Mouse (Mus musculus): ENCODE results near the gene Nmrk1. TPM values are rescaled to one million over a fixed set of nuclear protein-coding genes. Genes with fewer than 3 reads are reported as not detected.

Nmrk1 gene
- total RNA-seq, 2 experiments from 2014 or later, result 2.6 to 3.0 TPM

DNA sequence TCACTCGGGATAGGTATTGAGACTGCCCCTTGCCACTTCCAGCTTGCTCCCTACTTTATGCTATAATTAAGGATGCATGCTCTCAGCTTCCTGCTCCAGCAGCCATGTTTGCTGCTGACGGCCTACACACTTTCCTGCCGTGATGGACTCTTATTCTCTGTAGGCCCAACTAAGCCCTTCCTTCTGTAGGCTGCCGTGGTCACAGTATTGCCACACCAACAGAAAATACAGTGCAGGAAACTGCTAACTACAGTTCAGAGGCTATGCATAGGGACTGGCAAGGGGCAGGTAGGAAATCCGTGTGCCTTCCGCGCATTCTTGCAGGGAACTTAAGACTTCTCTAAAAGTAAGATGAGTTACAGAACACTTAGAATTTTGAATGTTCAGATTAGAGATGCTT is 17.4 kb upstream of the Nmrk1 start:
- intact Hi-C loops (cut with DNase I), result no loop called here
- no peak for DNase-seq

DNA sequence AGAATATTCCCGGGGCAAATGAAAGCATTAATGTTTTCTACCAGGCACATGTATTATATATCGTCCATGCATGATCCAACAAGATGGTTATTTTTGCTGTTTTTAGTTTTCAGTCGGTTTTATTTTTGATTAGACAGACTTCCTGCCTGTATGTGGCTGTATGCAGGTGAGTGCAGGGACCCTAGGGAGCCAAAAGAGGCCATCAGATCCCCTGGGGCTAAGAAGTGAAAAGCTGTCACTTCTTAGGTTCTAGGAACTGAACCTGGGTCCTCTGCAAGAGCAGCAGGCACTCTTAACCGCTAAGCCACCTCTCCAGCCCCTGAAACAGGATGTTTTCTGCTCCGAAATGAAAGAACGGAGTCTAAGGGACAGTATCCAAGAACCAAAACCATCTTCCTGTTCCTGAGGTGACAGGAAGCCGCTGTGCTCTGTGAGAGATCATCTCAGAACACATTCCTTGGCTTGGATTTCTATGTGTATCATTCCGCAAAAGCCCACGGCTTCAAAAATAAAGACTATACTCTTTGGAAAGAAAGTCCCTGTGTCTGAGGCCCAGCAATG is 16.0 kb upstream of the Nmrk1 start:
- peak in 1 of 2 experiments; percentile 25 for DNase-seq
- intact Hi-C loops (cut with DNase I), result loop anchor here (2.0 kb wide), 1 partner anchor 15 kb away; the partner anchor contains the start of genes Nmrk1 and Ostf1

DNA sequence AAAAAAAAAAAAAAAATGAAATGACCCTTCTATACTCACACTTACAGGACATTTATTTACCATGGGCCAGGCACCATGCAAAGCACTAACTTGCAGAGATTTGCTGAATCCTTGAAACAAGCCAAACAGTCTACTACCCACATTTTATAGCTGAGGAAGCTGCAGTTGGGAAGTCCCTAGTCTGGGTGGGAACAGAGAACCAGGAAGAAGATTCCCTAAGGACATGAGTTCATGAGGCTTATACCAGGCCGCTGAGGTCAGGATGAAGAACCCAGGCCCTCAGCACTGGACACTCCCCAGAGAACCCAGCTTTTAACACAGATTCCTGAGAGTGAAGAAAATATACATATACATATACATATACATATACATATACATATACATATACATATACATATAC is 14.2 kb upstream of the Nmrk1 start:
- intact Hi-C loops (cut with DNase I), result loop anchor here (2.0 kb wide), 1 partner anchor 13 kb away; the partner anchor contains the start of genes Nmrk1 and Ostf1
- no peak for DNase-seq

DNA sequence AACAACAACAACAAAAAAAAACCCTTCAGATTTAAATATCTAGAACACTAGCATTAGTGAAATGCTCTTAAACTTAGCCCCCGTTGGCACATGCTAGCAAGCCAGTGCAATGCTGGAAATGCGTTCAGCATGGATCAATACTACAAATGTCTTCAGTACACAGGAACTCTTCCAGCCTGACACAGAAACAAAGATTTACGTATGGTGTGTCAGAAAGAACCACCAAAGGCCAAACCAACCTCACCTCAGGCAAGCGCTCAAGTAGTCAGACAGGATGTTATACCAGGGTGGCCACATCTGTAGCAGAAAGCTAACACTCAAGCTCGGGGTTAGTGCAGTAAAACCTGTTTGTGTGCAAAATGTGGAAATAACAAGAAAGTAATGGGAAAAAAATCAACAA is 12.7 kb upstream of the Nmrk1 start:
- intact Hi-C loops (cut with DNase I), result no loop called here
- DNase-seq, result no peak

DNA sequence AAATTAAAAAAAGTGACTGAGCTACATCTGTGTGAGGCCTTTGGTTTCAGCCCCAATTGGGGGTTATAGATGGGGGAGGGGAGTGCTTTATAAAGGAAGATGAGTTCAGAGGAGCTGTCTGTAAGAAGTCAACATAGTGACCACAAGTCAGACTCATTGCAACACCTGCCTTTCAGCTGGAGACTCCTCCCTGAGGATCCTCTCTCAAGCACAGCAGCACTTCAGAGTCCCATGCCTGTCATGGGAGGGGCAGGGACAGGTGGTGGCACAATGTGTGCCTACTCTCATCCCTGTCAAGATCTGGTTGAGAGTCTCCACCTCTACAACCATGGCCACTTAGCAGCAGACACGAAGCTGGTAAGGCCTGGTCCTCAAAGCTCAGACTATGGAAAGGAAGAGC is 12.1 kb upstream of the Nmrk1 start:
- no peak for DNase-seq
- intact Hi-C loops (cut with DNase I), result no loop called here

DNA sequence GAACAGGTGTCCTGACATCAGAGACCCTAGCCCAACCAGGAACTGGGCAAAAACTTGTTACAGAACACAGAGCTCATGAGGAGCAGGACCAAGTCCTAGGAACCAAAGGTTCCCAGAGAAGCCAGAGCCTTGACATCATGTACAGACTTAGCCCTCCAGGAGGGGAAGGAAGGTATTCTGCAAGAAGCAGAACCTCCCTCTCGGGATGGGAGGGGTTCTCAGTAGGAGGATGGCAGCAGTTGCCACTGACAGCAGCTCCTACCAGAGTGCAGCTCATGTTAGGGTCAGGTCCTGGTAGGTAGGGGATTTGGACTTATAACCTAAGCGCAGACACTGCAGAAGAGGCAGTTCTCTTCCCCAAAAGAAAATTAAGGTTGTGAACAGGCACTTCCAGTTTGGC is 7.9 kb upstream of the Nmrk1 start:
- intact Hi-C loops (cut with DNase I), result no loop called here
- DNase-seq, result no peak

DNA sequence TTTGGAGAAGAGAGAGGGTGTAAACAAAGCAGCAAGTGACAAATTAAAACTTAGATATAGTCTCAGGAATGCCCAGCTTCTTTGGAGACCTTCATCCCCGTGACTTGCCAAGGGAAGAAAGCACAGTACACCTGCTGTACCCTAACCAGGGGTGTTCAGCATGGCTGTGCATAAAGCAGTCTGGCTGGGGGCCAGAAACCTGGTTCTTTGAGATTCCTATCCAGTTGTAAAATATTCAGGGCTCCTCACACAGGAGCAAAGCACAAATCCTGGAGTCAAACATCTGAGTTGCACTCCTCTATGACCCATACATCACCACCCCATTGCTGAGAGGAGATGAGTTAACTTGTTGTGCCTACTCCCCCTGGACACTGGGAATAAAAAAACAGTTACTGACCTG is 2.2 kb upstream of the Nmrk1 start:
- intact Hi-C loops (cut with DNase I), result no loop called here
- DNase-seq, result no peak

DNA sequence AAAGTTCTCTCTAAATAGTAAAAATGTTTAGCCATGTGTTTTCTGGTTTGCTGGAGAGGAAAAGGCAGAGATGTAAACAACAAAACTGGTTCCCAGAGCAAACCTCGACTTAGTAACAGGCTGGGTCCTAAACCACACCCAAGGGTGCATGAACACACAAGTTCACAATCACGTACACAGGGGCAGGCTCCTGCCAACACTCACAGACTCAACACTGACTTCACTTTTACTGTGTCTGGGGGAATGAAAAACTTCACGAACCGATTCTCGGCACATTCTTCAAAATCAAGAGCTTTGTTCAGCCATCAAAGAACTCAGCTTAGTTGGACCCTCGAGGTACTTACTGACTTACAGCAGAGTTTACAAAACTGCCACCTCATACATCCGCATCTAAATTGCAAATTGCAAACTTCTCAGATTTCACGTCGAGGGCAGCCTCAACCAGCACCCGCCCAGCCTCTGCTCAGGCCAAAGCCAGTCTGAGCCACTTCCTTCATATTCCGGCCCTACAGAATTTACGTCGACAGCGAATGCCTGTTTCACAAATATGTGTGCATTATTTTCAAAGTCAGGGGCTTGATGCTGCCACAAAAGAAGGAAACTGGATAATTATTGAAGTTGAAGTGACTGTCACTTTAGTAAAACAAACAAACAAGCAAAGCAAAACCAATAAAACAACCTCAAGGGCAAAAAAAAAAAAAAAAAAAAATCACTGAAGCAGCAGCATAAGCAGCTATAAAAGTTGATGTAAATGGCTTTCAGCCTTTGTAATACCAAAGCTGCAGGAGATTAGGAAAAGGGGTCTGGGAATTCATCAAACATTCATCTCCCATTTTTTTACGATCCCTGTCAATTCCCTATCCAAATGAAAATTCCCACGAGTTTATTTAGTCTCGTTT is 1.3 kb upstream of the Nmrk1 start:
- intact Hi-C loops (cut with DNase I), result loop anchor here (2.0 to 10.0 kb wide), 2 partner anchors 14 to 204 kb away; no protein-coding TSS in a partner anchor
- DNase-seq, result peak; percentile 26 to 33

DNA sequence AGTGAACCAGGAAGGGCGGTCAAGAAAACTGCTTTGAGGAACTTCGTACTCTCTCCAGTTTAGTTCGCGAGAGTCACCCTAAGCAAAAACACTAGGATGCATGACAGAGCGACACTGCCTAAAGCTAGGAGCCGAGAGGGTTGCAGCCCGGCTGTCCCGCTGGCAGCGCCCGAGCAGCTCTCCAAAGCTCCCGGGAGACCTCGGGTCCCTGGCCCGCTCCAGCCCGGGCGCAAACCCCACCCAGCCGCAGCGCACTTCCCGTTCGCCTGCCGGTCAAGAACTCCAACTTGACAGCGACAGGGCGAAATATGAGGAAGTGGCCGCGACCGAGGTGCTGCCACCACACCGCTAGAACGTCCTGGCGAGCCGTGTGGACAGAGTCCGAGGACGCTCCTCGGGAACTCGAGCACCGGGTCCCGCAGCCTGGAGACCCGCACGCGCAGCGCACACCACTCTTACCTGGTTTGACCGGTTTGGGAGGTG is 548 bp upstream of the Nmrk1 start:
- intact Hi-C loops (cut with DNase I), result loop anchor here (2.0 to 10.0 kb wide), 2 partner anchors 14 to 204 kb away; no protein-coding TSS in a partner anchor
- peak; percentile 78 to 85 for DNase-seq

DNA sequence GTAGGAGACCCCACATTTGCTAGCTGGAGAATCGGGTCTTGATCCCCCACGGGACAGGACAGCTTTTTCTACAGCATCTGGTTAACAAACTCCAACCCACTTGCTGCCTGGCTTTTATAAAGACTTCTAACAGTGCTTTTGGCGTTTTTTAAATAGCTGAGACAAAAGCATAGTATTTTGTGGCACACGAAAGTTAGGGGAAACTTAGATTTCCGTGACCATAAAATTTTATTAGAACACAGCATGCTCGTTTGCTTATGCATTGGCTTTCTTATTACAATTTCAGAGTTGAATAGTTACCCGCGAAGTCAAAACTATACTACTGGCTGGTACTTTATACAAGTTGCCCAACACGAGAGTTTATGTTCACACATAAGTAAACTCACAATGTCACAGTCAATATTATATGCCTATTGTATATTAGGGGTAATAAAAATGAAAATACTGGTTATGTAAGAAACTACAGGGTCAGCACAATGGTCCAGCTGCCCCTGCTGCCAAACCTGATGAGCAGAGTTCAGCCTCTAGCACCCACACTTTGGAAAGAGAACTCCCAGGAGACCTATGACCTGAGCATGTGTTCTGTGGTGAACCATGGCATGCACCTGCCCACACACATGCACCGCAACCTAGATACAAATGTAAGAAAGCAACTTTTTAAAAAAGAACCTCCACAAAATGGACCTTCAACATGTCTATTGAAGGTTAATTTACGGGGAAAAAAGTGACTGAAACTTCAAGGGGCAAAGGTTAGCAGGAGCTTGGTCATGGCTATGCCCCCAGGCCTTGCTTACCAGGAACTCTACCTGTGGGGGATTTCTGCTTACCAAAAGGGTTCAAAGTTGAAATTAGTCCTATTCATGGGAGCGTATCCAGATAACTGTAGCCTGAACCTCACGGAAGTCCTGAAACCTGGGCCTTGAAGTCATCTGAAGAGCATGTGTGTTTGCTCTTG is 758 bp downstream of the Nmrk1 start:
- intact Hi-C loops (cut with DNase I), result loop anchor here (1.0 to 10.0 kb wide), 2 partner anchors 38 to 202 kb away; partner anchors contain the start of gene Carnmt1
- no peak for DNase-seq

DNA sequence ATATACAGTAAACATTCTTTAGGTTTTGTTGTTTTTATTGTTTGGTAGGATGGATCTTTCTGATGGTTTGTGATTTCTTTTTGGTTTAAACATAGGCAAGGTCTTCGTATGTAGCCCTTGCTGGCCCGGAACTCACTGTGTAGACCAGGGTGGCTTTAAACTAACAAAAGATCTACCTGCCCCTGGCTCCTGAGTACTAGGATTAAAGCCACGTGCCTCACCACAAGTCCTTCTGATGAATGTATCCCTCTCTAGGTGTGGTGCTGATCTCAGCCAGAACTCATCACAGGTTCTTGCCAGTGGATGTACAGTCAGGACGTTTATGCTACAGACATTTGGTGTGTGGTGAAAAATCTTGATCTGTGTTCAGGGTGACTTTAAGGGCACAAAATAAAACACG is 6.2 kb downstream of the Nmrk1 start:
- intact Hi-C loops (cut with DNase I), result loop anchor here (10.0 kb wide), 1 partner anchor 197 kb away; no protein-coding TSS in a partner anchor
- no peak for DNase-seq

DNA sequence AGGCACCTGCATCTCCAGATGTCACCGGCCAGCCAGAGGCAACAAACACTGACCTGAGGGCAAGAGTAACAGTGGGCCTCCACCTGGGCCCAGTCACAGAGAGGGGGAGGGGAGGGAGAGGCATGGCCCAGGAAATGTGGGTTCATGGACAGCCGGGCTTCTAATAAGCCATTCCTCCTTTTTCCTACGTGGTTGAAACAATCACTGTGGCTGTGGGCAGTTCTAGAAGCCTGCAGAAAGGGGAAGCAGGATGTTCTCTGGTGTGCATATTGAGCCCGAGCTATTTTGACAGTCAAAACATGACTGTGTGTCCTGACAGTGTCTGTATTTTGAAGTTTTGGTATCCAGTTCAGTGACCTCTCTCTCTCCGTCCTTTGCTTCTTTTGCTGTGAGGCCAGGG is 7.2 kb downstream of the Nmrk1 start:
- no peak for DNase-seq
- intact Hi-C loops (cut with DNase I), result loop anchor here (10.0 kb wide), 1 partner anchor 196 kb away; no protein-coding TSS in a partner anchor

DNA sequence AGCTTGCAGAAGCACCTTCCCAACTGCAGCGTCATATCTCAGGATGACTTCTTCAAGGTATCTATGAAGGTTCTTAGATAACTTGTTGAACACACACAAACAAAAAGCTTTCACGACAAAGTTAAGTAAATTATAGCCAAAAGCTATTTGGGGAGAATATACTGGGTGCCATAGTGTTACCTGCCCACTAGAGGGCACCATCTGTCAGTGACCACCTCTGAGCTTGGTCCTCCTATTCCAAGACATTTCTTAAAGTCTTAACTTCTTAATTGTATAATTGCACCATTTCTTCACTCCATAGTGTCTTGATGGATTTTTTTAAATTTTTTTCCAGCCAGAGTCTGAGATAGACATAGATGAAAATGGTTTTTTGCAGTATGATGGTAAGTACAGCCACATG is 7.8 kb downstream of the Nmrk1 start:
- intact Hi-C loops (cut with DNase I), result loop anchor here (10.0 kb wide), 1 partner anchor 195 kb away; no protein-coding TSS in a partner anchor
- DNase-seq, result no peak

DNA sequence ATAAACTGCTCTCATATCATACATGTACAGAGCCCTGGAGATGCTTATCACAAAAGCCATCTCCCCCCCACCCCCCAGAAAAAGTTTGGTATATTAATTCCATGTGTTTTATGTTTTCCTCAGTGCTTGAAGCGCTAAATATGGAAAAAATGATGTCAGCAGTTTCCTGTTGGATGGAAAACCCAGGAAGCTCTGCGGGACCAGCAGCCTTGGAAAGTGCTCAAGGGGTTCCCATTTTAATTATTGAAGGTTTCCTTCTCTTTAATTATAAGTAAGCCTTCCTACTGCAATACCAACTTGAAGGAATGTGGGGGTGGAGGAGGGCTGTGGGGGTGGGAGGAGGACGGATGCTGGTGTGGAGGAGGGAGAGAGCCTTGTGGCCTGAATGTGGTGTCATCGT is 9.3 kb downstream of the Nmrk1 start:
- no peak for DNase-seq
- intact Hi-C loops (cut with DNase I), result loop anchor here (5.0 kb wide), 1 partner anchor 71 kb away; the partner anchor contains the start of gene D030056L22Rik

DNA sequence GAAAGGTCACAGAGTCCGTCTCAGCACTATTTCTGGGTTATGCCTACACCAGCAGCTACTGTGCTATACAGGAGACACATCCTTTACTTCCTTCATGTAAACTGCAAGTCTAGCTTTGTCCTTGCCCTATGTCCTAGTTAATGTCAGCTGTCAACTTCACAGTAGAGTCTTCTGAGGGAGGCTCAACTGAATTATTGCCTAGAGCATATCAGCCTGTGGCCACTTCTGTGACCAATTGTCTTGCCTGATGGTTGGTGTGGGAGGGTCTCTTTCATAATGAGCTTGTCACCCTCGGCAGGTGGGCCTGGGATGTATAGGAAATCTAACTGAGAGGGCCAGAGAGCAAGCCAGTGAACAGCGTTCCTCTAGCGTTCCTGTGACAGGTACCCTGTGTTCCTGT is 11.7 kb downstream of the Nmrk1 start:
- no peak for DNase-seq
- intact Hi-C loops (cut with DNase I), result loop anchor here (5.0 kb wide), 1 partner anchor 69 kb away; the partner anchor contains the start of gene D030056L22Rik

DNA sequence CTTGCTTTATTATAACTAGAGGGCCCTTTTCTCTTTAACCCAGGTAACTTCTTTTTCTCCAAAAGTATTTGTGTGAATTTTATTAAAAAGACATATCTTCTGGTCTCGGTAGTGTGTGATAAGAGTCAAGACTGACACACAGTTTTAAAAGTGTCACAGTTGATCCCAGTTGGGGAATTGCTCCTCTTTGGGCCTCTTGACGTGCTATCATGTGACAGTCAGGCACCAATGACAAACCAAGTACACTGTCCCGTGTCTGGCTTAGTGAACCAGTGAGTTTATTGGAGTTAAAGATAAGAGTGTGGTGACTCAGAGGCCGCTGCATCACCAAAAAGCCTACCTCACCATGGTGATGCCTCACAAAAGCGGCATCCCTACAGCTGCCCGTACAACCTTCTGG is 12.3 kb downstream of the Nmrk1 start:
- no peak for DNase-seq
- intact Hi-C loops (cut with DNase I), result loop anchor here (5.0 kb wide), 1 partner anchor 68 kb away; the partner anchor contains the start of gene D030056L22Rik

DNA sequence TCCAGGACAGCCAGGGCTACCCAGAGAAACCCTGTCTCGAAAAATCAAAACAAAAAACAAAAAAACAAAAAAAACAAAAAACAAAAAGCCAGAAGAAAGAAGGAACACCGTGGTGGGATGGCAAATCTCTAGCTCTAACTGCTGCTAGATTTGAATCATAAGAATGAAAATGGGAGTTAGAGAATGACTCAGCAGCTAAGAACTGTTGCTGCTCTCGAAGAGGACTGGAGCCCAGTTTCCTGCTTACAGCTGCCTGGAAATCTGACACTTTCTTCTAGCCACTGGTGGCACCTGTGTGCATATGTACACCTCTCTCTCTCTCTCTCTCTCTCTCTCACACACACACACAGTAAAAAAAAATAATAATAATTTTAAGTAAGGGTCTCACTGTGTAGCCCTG is 14.6 kb downstream of the Nmrk1 start:
- intact Hi-C loops (cut with DNase I), result no loop called here
- no peak for DNase-seq

DNA sequence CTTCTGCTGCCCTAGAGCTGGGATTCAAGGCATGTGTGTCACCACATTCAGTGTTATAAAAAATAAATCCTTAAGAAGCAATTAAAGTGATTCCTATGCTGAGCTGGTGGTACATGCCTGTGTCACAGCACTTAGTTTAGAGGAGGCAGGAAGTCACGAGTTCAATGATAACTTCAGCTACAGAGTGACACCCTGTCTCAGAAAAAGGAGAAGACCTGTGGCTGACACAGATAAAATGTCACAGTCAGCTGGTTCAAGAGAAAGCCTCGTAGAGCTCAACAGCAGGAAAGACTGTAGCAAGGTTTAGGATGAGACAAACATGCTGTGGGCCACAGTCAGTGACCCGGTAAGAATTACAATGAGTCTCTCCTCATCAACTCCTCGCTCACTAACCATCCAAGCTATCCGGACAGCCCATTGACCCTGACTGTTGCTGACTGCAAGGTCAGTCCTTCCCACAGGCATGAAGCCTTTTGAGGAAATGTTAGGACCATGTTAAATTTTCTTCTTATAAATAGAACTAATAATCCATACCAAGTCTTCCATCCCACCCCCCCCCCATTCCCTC is 15.2 kb downstream of the Nmrk1 start:
- intact Hi-C loops (cut with DNase I), result no loop called here
- no peak for DNase-seq

DNA sequence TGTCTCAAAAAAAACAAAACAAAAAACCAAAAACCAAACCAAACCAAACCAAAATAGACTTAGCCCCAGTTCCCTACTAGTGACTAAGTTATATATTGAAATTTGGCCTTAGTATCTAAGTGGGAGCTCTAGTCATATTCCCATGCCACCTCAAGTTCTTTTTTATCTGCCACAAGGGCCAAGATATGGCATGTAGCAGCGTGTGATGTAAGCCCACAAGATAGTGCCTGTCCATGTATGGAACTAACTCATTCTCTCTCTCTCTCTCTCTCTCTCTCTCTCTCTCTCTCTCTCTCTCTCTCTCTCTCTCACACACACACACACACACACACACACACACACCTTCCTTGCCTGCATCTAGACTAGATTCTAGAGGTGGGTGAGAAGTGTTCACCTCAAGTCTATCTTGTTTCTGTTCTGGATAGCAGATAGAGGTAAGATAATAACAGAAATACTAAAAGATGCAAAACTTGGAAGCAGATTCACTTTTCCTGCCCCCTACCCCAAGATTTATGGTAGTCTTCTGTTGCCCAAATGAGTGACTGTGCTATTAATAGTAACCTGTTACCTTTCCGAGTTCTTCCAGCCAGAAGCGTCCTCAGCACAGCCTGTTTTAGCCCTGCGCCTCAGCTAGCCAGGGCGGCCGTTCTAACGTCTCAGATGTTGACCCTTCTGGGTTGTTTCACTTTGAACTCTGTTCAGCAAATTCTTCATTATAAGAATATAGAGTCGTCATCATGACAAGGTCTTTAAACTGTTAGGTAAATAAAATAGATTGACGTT is 16.2 kb downstream of the Nmrk1 start:
- intact Hi-C loops (cut with DNase I), result no loop called here
- no peak for DNase-seq
